In the genomic region with DNA sequence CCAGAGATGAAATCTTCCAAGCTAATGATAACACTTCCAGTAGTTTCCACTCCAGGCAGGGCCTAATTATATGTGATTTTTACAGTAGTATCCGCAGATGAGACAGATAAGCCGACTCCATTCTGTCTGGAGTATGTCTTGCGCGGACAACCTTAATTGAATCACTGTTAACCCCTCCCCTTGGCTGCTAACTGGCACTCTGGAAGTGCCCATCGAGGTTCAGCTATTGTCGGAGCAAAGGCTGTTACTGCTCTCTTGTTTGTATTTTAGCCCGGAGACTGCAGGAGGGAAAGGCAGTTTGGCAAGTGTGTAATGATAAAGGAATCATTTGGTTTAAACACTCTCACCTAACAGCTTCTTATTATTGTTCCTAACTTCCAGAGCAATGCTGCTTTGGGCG, we compare ENCODE assay signal across 8 mouse cellular contexts.
DNase-seq lines count a peak whose midpoint lies in the region; ATAC-seq lines count a peak whose summit lies in the region.

No protein-coding gene starts in this region.

- no peaks in the 10 kb centered on the region for H3K36me3 ChIP-seq in heart, embryonic 12.5 days
- no peaks in the 10 kb centered on the region for H3K36me3 ChIP-seq in hindbrain, embryonic 15.5 days
- H3K36me3 ChIP-seq in midbrain, embryonic 14.5 days (ENCODE audit: control insufficient read depth, insufficient read depth, low read length), result no peaks in the 10 kb centered on the region

- WGBS in heart, embryonic 12.5 days, result 8% methylated on average over 8 of the region's 8 CpGs
- WGBS in hindbrain, embryonic 15.5 days, result 5% methylated on average over 8 of the region's 8 CpGs
- WGBS in midbrain, embryonic 14.5 days, result 3% methylated on average over 8 of the region's 8 CpGs

- H3K4me3 ChIP-seq in heart, embryonic 12.5 days, result peak overlapping the region; percentile 48; the same call in 1 of the 2 replicates
- peak overlapping the region; percentile 32; the same call in 1 of the 2 replicates for H3K4me3 ChIP-seq in hindbrain, embryonic 15.5 days
- H3K4me3 ChIP-seq in midbrain, embryonic 14.5 days (replicated peaks; ENCODE audit: low read depth, low read length), result no peak overlapping the region

- peaks cover 26% of the 10 kb centered on the region for H3K4me1 ChIP-seq in heart, embryonic 12.5 days (replicated peaks)
- peaks cover 20% of the 10 kb centered on the region for H3K4me1 ChIP-seq in hindbrain, embryonic 15.5 days (replicated peaks)
- H3K4me1 ChIP-seq in midbrain, embryonic 14.5 days (ENCODE audit: control insufficient read depth, insufficient read depth, low read length), result peaks cover 17% of the 10 kb centered on the region

- no peaks in the 10 kb centered on the region for H3K9me3 ChIP-seq in heart, embryonic 12.5 days (replicated peaks)
- H3K9me3 ChIP-seq in hindbrain, embryonic 15.5 days, result no peaks in the 10 kb centered on the region
- no peaks in the 10 kb centered on the region for H3K9me3 ChIP-seq in midbrain, embryonic 14.5 days (ENCODE audit: control insufficient read depth, low read length)

- DNase-seq in heart, adult 9 months (ENCODE audit: low spot score in 2 of 2), result no peak
- peak; percentile 36 for DNase-seq in embryo, embryonic 10 days (ENCODE audit: low spot score)
- DNase-seq in midbrain, embryonic 14.5 days, result peak; percentile 51
- DNase-seq in cerebellum, adult 11 months, result no peak
- no peak for DNase-seq in spleen, adult 12 weeks (ENCODE audit: low spot score)

- no peak for ATAC-seq in heart, embryonic 12.5 days (ENCODE audit: insufficient number of reproducible peaks, low FRiP score)
- no peak for ATAC-seq in hindbrain, embryonic 15.5 days (ENCODE audit: low FRiP score, low read depth)
- no peak for ATAC-seq in midbrain, embryonic 14.5 days (ENCODE audit: low FRiP score, low TSS enrichment)
- ATAC-seq in megakaryocyte, adult 5-6 weeks (ENCODE audit: poor library complexity, severe bottlenecking), result no peak

- peak overlapping the region; percentile 63 for H3K9ac ChIP-seq in heart, embryonic 12.5 days
- H3K9ac ChIP-seq in hindbrain, embryonic 15.5 days, result 0 out of 2 replicates have a peak overlapping the region, but pooled peaks have one; percentile 17
- no peak overlapping the region for H3K9ac ChIP-seq in midbrain, embryonic 14.5 days (replicated peaks; ENCODE audit: low read length)

- peak overlapping the region; percentile 14; the same call in 1 of the 2 replicates for H3K27ac ChIP-seq in heart, embryonic 12.5 days (ENCODE audit: poor library complexity, severe bottlenecking)
- peak overlapping the region; percentile 68 for H3K27ac ChIP-seq in hindbrain, embryonic 15.5 days (replicated peaks)
- H3K27ac ChIP-seq in midbrain, embryonic 14.5 days (replicated peaks; ENCODE audit: low read depth, low read length), result peak overlapping the region; percentile 67

- peak overlapping the region; percentile 79 for H3K4me2 ChIP-seq in heart, embryonic 12.5 days
- H3K4me2 ChIP-seq in hindbrain, embryonic 15.5 days, result peak overlapping the region; percentile 65
- peak overlapping the region; percentile 68 for H3K4me2 ChIP-seq in midbrain, embryonic 14.5 days (ENCODE audit: low read length)

- H3K27me3 ChIP-seq in heart, embryonic 12.5 days (replicated peaks), result no peaks in the 10 kb centered on the region
- H3K27me3 ChIP-seq in hindbrain, embryonic 15.5 days, result 0 out of 2 replicates have a peak, but pooled peaks cover 3% of the 10 kb centered on the region
- no peaks in the 10 kb centered on the region for H3K27me3 ChIP-seq in midbrain, embryonic 14.5 days (ENCODE audit: control insufficient read depth, insufficient read depth, low read length)

Comparison
In these comparisons a context has a peak if more than half of its experiments do, and no peak if none do; other contexts are left out.
1. H3K27ac ChIP-seq: peak in every context shown above with its lines; median percentile 68 in hindbrain, embryonic 15.5 days; 67 in midbrain, embryonic 14.5 days; 14 in heart, embryonic 12.5 days.
2. DNase-seq: peak in embryo, embryonic 10 days (single experiment) and midbrain, embryonic 14.5 days (single experiment); none in heart, adult 9 months (0 of 2), cerebellum, adult 11 months (single experiment) and spleen, adult 12 weeks (single experiment).
3. Peak in every context shown above with its lines, with median percentiles within 50 percentile points of each other: H3K4me2 ChIP-seq.